ENCODE assay signal across 8 mouse cellular contexts in the genomic region with DNA sequence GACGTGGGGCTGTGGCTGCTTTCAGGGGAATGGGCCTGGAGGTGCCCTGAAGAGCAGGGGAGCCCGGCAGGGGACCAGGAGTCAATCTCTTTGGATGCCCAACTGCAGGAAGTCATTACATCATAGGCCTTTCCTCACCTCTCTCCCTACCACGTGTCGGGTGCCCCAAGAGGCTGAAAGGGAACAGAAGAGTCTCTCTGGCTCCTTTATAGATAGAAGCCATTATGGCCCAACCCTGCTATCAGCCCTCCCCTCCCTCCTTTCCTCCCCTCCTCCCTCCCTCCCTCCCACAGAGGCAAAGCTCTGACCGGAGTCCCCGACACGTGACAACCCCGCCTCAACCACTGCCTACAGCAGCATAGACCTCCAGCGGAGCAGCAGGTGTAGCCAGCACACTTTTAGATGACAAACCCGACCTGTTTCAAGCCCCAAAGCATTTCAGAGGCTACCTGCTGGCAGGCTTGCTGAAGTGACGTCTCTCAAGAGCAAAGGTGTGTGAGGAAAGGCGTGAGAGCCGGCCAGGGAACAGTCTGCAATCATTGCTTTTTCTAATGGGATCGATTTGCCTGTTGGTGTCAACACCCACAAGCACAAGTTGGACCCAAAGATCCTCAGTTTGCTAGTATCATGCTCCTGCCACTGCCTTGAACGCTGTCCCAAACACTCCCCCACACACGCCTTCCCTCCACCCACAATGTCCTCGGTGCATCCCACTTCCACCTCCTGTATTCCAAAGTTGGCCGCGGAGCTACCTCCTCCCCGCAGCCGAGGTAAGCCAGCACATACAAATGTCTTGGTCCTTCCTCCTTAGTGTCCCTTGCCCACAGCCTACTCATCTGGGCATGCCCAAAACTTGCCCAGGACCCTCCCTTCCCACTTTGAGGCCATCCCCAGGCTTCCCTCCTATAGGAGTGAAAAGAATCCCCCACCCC. TPM values are rescaled to one million over a fixed set of nuclear protein-coding genes. Genes with fewer than 3 reads are reported as not detected.
DNase-seq lines count a peak whose midpoint lies in the region; ATAC-seq lines count a peak whose summit lies in the region.

No protein-coding gene starts in this region.

- H3K4me1 ChIP-seq in embryonic facial prominence, embryonic 14.5 days (ENCODE audit: control insufficient read depth, insufficient read depth, low read length) = peaks cover 20% of the 10 kb centered on the region
- H3K4me1 ChIP-seq in hindbrain, embryonic 11.5 days (replicated peaks; ENCODE audit: control insufficient read depth, insufficient read depth, low read length) = peaks cover 5% of the 10 kb centered on the region; the same call in 1 of the 2 replicates
- peaks cover 47% of the 10 kb centered on the region for H3K4me1 ChIP-seq in limb, embryonic 13.5 days
- peaks cover 32% of the 10 kb centered on the region for H3K4me1 ChIP-seq in midbrain, embryonic 15.5 days

- H3K4me3 ChIP-seq in embryonic facial prominence, embryonic 14.5 days (ENCODE audit: low read depth, low read length) = peak overlapping the region; percentile 85
- peak overlapping the region; percentile 79 for H3K4me3 ChIP-seq in hindbrain, embryonic 11.5 days (ENCODE audit: low read depth, low read length)
- peak overlapping the region; percentile 81 for H3K4me3 ChIP-seq in limb, embryonic 13.5 days
- H3K4me3 ChIP-seq in midbrain, embryonic 15.5 days = peak overlapping the region; percentile 56

- H3K27me3 ChIP-seq in embryonic facial prominence, embryonic 14.5 days (replicated peaks; ENCODE audit: control insufficient read depth, insufficient read depth, low read length) = no peaks in the 10 kb centered on the region
- H3K27me3 ChIP-seq in hindbrain, embryonic 11.5 days (ENCODE audit: control insufficient read depth, insufficient read depth, low read length) = peaks cover 14% of the 10 kb centered on the region
- H3K27me3 ChIP-seq in limb, embryonic 13.5 days = peaks cover 10% of the 10 kb centered on the region
- H3K27me3 ChIP-seq in midbrain, embryonic 15.5 days (replicated peaks) = peaks cover 10% of the 10 kb centered on the region; the same call in 1 of the 2 replicates

- WGBS in embryonic facial prominence, embryonic 14.5 days = 19% methylated on average over 21 of the region's 21 CpGs
- WGBS in hindbrain, embryonic 11.5 days = 4% methylated on average over 21 of the region's 21 CpGs
- WGBS in limb, embryonic 13.5 days = 7% methylated on average over 21 of the region's 21 CpGs
- WGBS in midbrain, embryonic 15.5 days = 9% methylated on average over 21 of the region's 21 CpGs

- peak overlapping the region; percentile 99 for H3K4me2 ChIP-seq in embryonic facial prominence, embryonic 14.5 days (ENCODE audit: low read depth, low read length)
- H3K4me2 ChIP-seq in hindbrain, embryonic 11.5 days (replicated peaks; ENCODE audit: low read depth, low read length) = peak overlapping the region; percentile 98
- H3K4me2 ChIP-seq in limb, embryonic 13.5 days (replicated peaks) = peak overlapping the region; percentile 98
- peak overlapping the region; percentile 94 for H3K4me2 ChIP-seq in midbrain, embryonic 15.5 days

- peaks cover 6% of the 10 kb centered on the region; the same call in 1 of the 2 replicates for H3K36me3 ChIP-seq in embryonic facial prominence, embryonic 14.5 days (ENCODE audit: control insufficient read depth, insufficient read depth, low read length)
- H3K36me3 ChIP-seq in hindbrain, embryonic 11.5 days (ENCODE audit: control insufficient read depth, insufficient read depth, low read length) = no peaks in the 10 kb centered on the region
- 0 out of 2 replicates have a peak, but pooled peaks cover 7% of the 10 kb centered on the region for H3K36me3 ChIP-seq in limb, embryonic 13.5 days
- H3K36me3 ChIP-seq in midbrain, embryonic 15.5 days (replicated peaks) = no peaks in the 10 kb centered on the region

- peak overlapping the region; percentile 83 for H3K9ac ChIP-seq in embryonic facial prominence, embryonic 14.5 days (ENCODE audit: low read depth, low read length)
- peak overlapping the region; percentile 73; the same call in 1 of the 2 replicates for H3K9ac ChIP-seq in hindbrain, embryonic 11.5 days (ENCODE audit: low read depth, low read length)
- H3K9ac ChIP-seq in limb, embryonic 13.5 days = peak overlapping the region; percentile 88
- peak overlapping the region; percentile 54; the same call in 1 of the 2 replicates for H3K9ac ChIP-seq in midbrain, embryonic 15.5 days

- no peak for ATAC-seq in embryonic facial prominence, embryonic 14.5 days (ENCODE audit: low read depth)
- no peak for ATAC-seq in hindbrain, embryonic 11.5 days (ENCODE audit: low FRiP score)
- ATAC-seq in limb, embryonic 13.5 days (ENCODE audit: low FRiP score, low read depth) = no peak
- ATAC-seq in midbrain, embryonic 15.5 days (replicated peaks) = no peak

- peak; percentile 32 to 39 for DNase-seq in frontal cortex, postnatal 36 days (ENCODE audit: low spot score in 2 of 2)
- no peak for DNase-seq in frontal cortex, postnatal 10 days (ENCODE audit: low spot score in 2 of 2)
- peak; percentile 67 for DNase-seq in adrenal gland, adult 2 months
- DNase-seq in embryonic facial prominence, embryonic 14.5 days (ENCODE audit: low spot score) = peak; percentile 57
- DNase-seq in hindbrain, embryonic 11.5 days (ENCODE audit: low spot score) = peak; percentile 54
- peak; percentile 75 for DNase-seq in testis, postnatal 14 days (ENCODE audit: low spot score)

- no peaks in the 10 kb centered on the region for H3K9me3 ChIP-seq in embryonic facial prominence, embryonic 14.5 days (ENCODE audit: control insufficient read depth, low read length)
- no peaks in the 10 kb centered on the region for H3K9me3 ChIP-seq in hindbrain, embryonic 11.5 days (ENCODE audit: control insufficient read depth, low read length)
- H3K9me3 ChIP-seq in limb, embryonic 13.5 days = no peaks in the 10 kb centered on the region
- H3K9me3 ChIP-seq in midbrain, embryonic 15.5 days = no peaks in the 10 kb centered on the region

- H3K27ac ChIP-seq in embryonic facial prominence, embryonic 14.5 days (replicated peaks; ENCODE audit: low read depth, low read length) = no peak overlapping the region
- H3K27ac ChIP-seq in hindbrain, embryonic 11.5 days (ENCODE audit: low read depth, low read length) = no peak overlapping the region
- H3K27ac ChIP-seq in limb, embryonic 13.5 days = no peak overlapping the region; the same call in 1 of the 2 replicates
- H3K27ac ChIP-seq in midbrain, embryonic 15.5 days = no peak overlapping the region

RNA-seq across cellular contexts. Expression of gene Foxo3, which starts 2.5 kb away (rescaled TPM):
- 10 to 100 TPM; 39.7 to 55.6 TPM for total RNA-seq in adrenal gland, adult 2 months (2021)
- polyA plus RNA-seq in adrenal gland, adult 2 months (2012; rRNA removed) = 53.3 and 76.1 TPM in 2 replicates
- polyA plus RNA-seq in embryonic facial prominence, embryonic 14.5 days (2014; fragmentation: Nextera tagmentation; extraction: Ambion mirVana) = 10.4 and 12.3 TPM in 2 replicates
- polyA plus RNA-seq in hindbrain, embryonic 11.5 days (2014; fragmentation: Nextera tagmentation; extraction: Ambion mirVana) = 3.6 and 5.0 TPM in 2 replicates
- 8.1 and 8.5 TPM in 2 replicates for polyA plus RNA-seq in limb, embryonic 13.5 days (2015; fragmentation: Nextera tagmentation; extraction: Ambion mirVana)
- polyA plus RNA-seq in midbrain, embryonic 15.5 days (2015; fragmentation: Nextera tagmentation; extraction: Ambion mirVana) = 4.4 TPM in 2 replicates

Comparison
In these comparisons a context has a peak if more than half of its experiments do, and no peak if none do; other contexts are left out.
1. DNase-seq: peak in frontal cortex, postnatal 36 days (2 of 2), adrenal gland, adult 2 months (single experiment), embryonic facial prominence, embryonic 14.5 days (single experiment), hindbrain, embryonic 11.5 days (single experiment) and testis, postnatal 14 days (single experiment); none in frontal cortex, postnatal 10 days (0 of 2).
2. Peak in every context shown above with its lines, with median percentiles within 50 percentile points of each other: H3K4me2 ChIP-seq, H3K4me3 ChIP-seq and H3K9ac ChIP-seq.